Mouse (Mus musculus) C2C12 (cell line): ENCODE data around the gene Psme1.
A peak's percentile ranks its signal among the peaks of the same experiment; 100 is the strongest.

ENCODE experiments used
- CEBPB ChIP-seq: IDR thresholded peaks from one replicate; pipeline ENCODE4 v1.6.1; 2011; ENCODE audit warnings: low read depth, mild to moderate bottlenecking, control low read depth, moderate library complexity
- CTCF ChIP-seq: IDR thresholded peaks from one replicate; pipeline ENCODE4 v1.5.1; 2011; ENCODE audit not compliant: control insufficient read depth, insufficient read depth, insufficient read length
- FOSL1 ChIP-seq: IDR thresholded peaks from one replicate; pipeline ENCODE4 v1.8.0; 2011; ENCODE audit warnings: mild to moderate bottlenecking, low read length; ENCODE audit not compliant: poor library complexity, insufficient read depth, severe bottlenecking
- MAX ChIP-seq: IDR thresholded peaks from one replicate; pipeline ENCODE4 v1.6.1; 2011; ENCODE audit warnings: mild to moderate bottlenecking, control low read depth
- USF1 ChIP-seq: IDR thresholded peaks from one replicate; pipeline ENCODE4 v1.6.1; 2011; ENCODE audit warnings: low read depth, mild to moderate bottlenecking, control low read depth, moderate library complexity

- TF ChIP-seq CTCF (no peak), MAX (no peak), USF1 (no peak), FOSL1 (no peak), CEBPB (peak; percentile 12)
These were observed 846 bp downstream of the Psme1 start for GRCm38 (mm10) chr14:55578668-55579269.
